Mouse (Mus musculus) limb, embryonic 15.5 days (tissue): ENCODE measurements around the gene Tbxas1. TPM values are rescaled to one million over a fixed set of nuclear protein-coding genes. Genes with fewer than 3 reads are reported as not detected.

Experiments
- ATAC-seq: fragments of 200-750 bp; cut with Nextera tagmentation; 2 replicates; pipeline ENCODE4 v1.8.0; 2017; ENCODE audit warnings: low read depth, moderate TSS enrichment; ENCODE audit not compliant: insufficient number of reproducible peaks, low FRiP score, low TSS enrichment
- H3K27ac ChIP-seq: fragments of 300-500 bp; sonication (generic); 2 replicates; pipeline ENCODE4 v1.5.1; 2015; ENCODE audit warnings: moderate library complexity, mild to moderate bottlenecking, inconsistent platforms
- H3K27me3 ChIP-seq: fragments of 300-500 bp; sonication (generic); 2 replicates; pipeline ENCODE4 v1.6.1; 2015; ENCODE audit warnings: inconsistent platforms
- H3K36me3 ChIP-seq: fragments of 300-500 bp; sonication (generic); 2 replicates; pipeline ENCODE4 v1.6.1; 2015; ENCODE audit warnings: inconsistent platforms
- H3K4me1 ChIP-seq: fragments of 300-500 bp; sonication (generic); 2 replicates; pipeline ENCODE4 v1.6.1; 2015; ENCODE audit warnings: inconsistent platforms
- H3K4me2 ChIP-seq: fragments of 300-500 bp; sonication (generic); 2 replicates; pipeline ENCODE4 v1.6.1; 2015; ENCODE audit warnings: mild to moderate bottlenecking, inconsistent platforms
- H3K4me3 ChIP-seq: fragments of 300-500 bp; sonication (generic); 2 replicates; pipeline ENCODE4 v1.5.1; 2015; ENCODE audit warnings: mild to moderate bottlenecking, inconsistent platforms
- H3K9ac ChIP-seq: fragments of 300-500 bp; sonication (generic); 2 replicates; pipeline ENCODE4 v1.6.1; 2015; ENCODE audit warnings: inconsistent platforms
- H3K9me3 ChIP-seq: fragments of 300-500 bp; sonication (generic); 2 replicates; pipeline ENCODE4 v1.6.1; 2016; ENCODE audit warnings: inconsistent platforms
- WGBS: fragments of 180-500 bp; shearing (Covaris S2); methylation state at CpG from one replicate; pipeline ENCODE4 v1.1.7; 2015; 5-methylcytosine and 5-hydroxymethylcytosine counted together
- polyA plus RNA-seq: library from polyadenylated mRNA; unstranded; fragments of >200 nt; fragmentation: Nextera tagmentation; extraction: Ambion mirVana; gene quantifications from 2 replicates; pipeline ENCODE4 v1.2.1, GENCODE M21; 2015

The Tbxas1 gene
- polyA plus RNA-seq, 1 experiment from 2014 or later, result 3.2 TPM

- no peak for ATAC-seq
- WGBS, result 42% methylated on average over 5 of the region's 5 CpGs
- Histone ChIP-seq H3K9me3 (no peaks in the 10 kb centered on the region), H3K9ac (no peak overlapping the region), H3K4me2 (no peak overlapping the region), H3K27ac (no peak overlapping the region), H3K27me3 (no peaks in the 10 kb centered on the region), H3K4me1 (peaks cover 5% of the 10 kb centered on the region), H3K36me3 (no peaks in the 10 kb centered on the region), H3K4me3 (no peak overlapping the region)
Measured at GRCm38 (mm10) chr6:38915776-38916175, 40.6 kb downstream of the Tbxas1 start.

GRCm38 (mm10) chr6:38916571-38916970 is 41.4 kb downstream of the Tbxas1 start:
- ATAC-seq, result no peak
- Histone ChIP-seq H3K27ac (no peak overlapping the region), H3K4me3 (no peak overlapping the region), H3K4me1 (peaks cover 5% of the 10 kb centered on the region), H3K9ac (no peak overlapping the region), H3K9me3 (no peaks in the 10 kb centered on the region), H3K36me3 (no peaks in the 10 kb centered on the region), H3K27me3 (no peaks in the 10 kb centered on the region), H3K4me2 (no peak overlapping the region)
- 86% methylated on average over 4 of the region's 4 CpGs for WGBS

- H3K4me1 ChIP-seq, result peaks cover 5% of the 10 kb centered on the region
- ATAC-seq, result no peak
- H3K9me3 ChIP-seq, result no peaks in the 10 kb centered on the region
- H3K36me3 ChIP-seq, result no peaks in the 10 kb centered on the region
- WGBS, result 70% methylated on average over 3 of the region's 3 CpGs
- no peaks in the 10 kb centered on the region for H3K27me3 ChIP-seq
- no peak overlapping the region for H3K9ac ChIP-seq
- no peak overlapping the region for H3K4me3 ChIP-seq
- H3K27ac ChIP-seq, result no peak overlapping the region
- H3K4me2 ChIP-seq, result no peak overlapping the region
Measured at GRCm38 (mm10) chr6:38917415-38917814, 42.2 kb downstream of the Tbxas1 start.

- Histone ChIP-seq H3K27me3 (no peaks in the 10 kb centered on the region), H3K4me2 (no peak overlapping the region), H3K27ac (no peak overlapping the region), H3K4me3 (no peak overlapping the region), H3K9ac (no peak overlapping the region), H3K9me3 (no peaks in the 10 kb centered on the region), H3K36me3 (no peaks in the 10 kb centered on the region), H3K4me1 (peaks cover 5% of the 10 kb centered on the region)
- no peak for ATAC-seq
- 85% methylated on average over 4 of the region's 4 CpGs for WGBS
Measured at GRCm38 (mm10) chr6:38918728-38919127, 43.5 kb downstream of the Tbxas1 start.

- H3K27me3 ChIP-seq, result no peaks in the 10 kb centered on the region
- H3K4me1 ChIP-seq, result peaks cover 5% of the 10 kb centered on the region
- no peak for ATAC-seq
- H3K9ac ChIP-seq, result no peak overlapping the region
- no peak overlapping the region for H3K4me3 ChIP-seq
- H3K9me3 ChIP-seq, result no peaks in the 10 kb centered on the region
- H3K36me3 ChIP-seq, result no peaks in the 10 kb centered on the region
- H3K27ac ChIP-seq, result no peak overlapping the region
- H3K4me2 ChIP-seq, result no peak overlapping the region
- WGBS, result 77% methylated on average over 14 of the region's 14 CpGs
Measured at GRCm38 (mm10) chr6:38919135-38919740, 44.0 kb downstream of the Tbxas1 start.

GRCm38 (mm10) chr6:38920141-38920540 is 44.9 kb downstream of the Tbxas1 start:
- H3K4me2 ChIP-seq, result no peak overlapping the region

GRCm38 (mm10) chr6:38921095-38921809 is 46.0 kb downstream of the Tbxas1 start:
- H3K36me3 ChIP-seq, result no peaks in the 10 kb centered on the region
- no peak overlapping the region for H3K4me2 ChIP-seq
- H3K4me1 ChIP-seq, result peaks cover 2% of the 10 kb centered on the region; the same call in 1 of the 2 replicates
- no peak overlapping the region for H3K4me3 ChIP-seq
- no peaks in the 10 kb centered on the region for H3K9me3 ChIP-seq
- no peak overlapping the region for H3K27ac ChIP-seq
- WGBS, result 71% methylated on average over 17 of the region's 17 CpGs
- no peak overlapping the region for H3K9ac ChIP-seq
- no peaks in the 10 kb centered on the region for H3K27me3 ChIP-seq
- no peak for ATAC-seq

More at GRCm38 (mm10) chr6:38920141-38920540, 44.9 kb downstream of the Tbxas1 start:
- no peak overlapping the region for H3K4me3 ChIP-seq
- H3K27me3 ChIP-seq, result no peaks in the 10 kb centered on the region
- no peaks in the 10 kb centered on the region for H3K9me3 ChIP-seq
- ATAC-seq, result no peak
- H3K4me1 ChIP-seq, result peaks cover 5% of the 10 kb centered on the region
- no peak overlapping the region for H3K27ac ChIP-seq
- H3K9ac ChIP-seq, result no peak overlapping the region
- 79% methylated on average over 6 of the region's 6 CpGs for WGBS
- H3K36me3 ChIP-seq, result no peaks in the 10 kb centered on the region

- no peak for ATAC-seq
- no peaks in the 10 kb centered on the region for H3K27me3 ChIP-seq
- no peak overlapping the region for H3K4me3 ChIP-seq
- H3K36me3 ChIP-seq, result no peaks in the 10 kb centered on the region
- peaks cover 7% of the 10 kb centered on the region for H3K4me1 ChIP-seq
- no peaks in the 10 kb centered on the region for H3K9me3 ChIP-seq
- no peak overlapping the region for H3K27ac ChIP-seq
- no peak overlapping the region for H3K4me2 ChIP-seq
- no peak overlapping the region for H3K9ac ChIP-seq
- 89% methylated on average over 8 of the region's 8 CpGs for WGBS
Measured at GRCm38 (mm10) chr6:38921810-38922116, 46.6 kb downstream of the Tbxas1 start.

GRCm38 (mm10) chr6:38922517-38922916 is 47.3 kb downstream of the Tbxas1 start:
- Histone ChIP-seq H3K4me2 (no peak overlapping the region), H3K9ac (no peak overlapping the region), H3K27ac (no peak overlapping the region), H3K27me3 (no peaks in the 10 kb centered on the region), H3K9me3 (no peaks in the 10 kb centered on the region), H3K4me3 (no peak overlapping the region), H3K36me3 (no peaks in the 10 kb centered on the region), H3K4me1 (peaks cover 12% of the 10 kb centered on the region)
- WGBS, result 69% methylated on average over 2 of the region's 2 CpGs
- ATAC-seq, result no peak

GRCm38 (mm10) chr6:38923450-38923849 is 48.2 kb downstream of the Tbxas1 start:
- no peak overlapping the region for H3K4me3 ChIP-seq
- no peaks in the 10 kb centered on the region for H3K36me3 ChIP-seq
- no peak overlapping the region for H3K4me2 ChIP-seq
- WGBS, result 85% methylated on average over 4 of the region's 4 CpGs
- no peak overlapping the region for H3K27ac ChIP-seq
- H3K27me3 ChIP-seq, result no peaks in the 10 kb centered on the region
- no peak overlapping the region for H3K9ac ChIP-seq
- no peaks in the 10 kb centered on the region for H3K9me3 ChIP-seq
- no peak for ATAC-seq
- H3K4me1 ChIP-seq, result peaks cover 12% of the 10 kb centered on the region

- no peaks in the 10 kb centered on the region for H3K27me3 ChIP-seq
- ATAC-seq, result no peak
- H3K9me3 ChIP-seq, result no peaks in the 10 kb centered on the region
- WGBS, result 88% methylated on average over 18 of the region's 18 CpGs
- H3K27ac ChIP-seq, result no peak overlapping the region
- H3K4me1 ChIP-seq, result peaks cover 12% of the 10 kb centered on the region
- H3K36me3 ChIP-seq, result no peaks in the 10 kb centered on the region
- H3K4me2 ChIP-seq, result no peak overlapping the region
- no peak overlapping the region for H3K9ac ChIP-seq
- H3K4me3 ChIP-seq, result no peak overlapping the region
Measured at GRCm38 (mm10) chr6:38923870-38924817, 48.9 kb downstream of the Tbxas1 start.

GRCm38 (mm10) chr6:38925719-38926118 is 50.5 kb downstream of the Tbxas1 start:
- WGBS, result 63% methylated on average over 7 of the region's 7 CpGs
- Histone ChIP-seq H3K36me3 (no peaks in the 10 kb centered on the region), H3K27me3 (no peaks in the 10 kb centered on the region), H3K9me3 (no peaks in the 10 kb centered on the region), H3K27ac (no peak overlapping the region), H3K4me2 (peak overlapping the region; percentile 41; the same call in 1 of the 2 replicates), H3K4me3 (peak overlapping the region; percentile 20), H3K4me1 (peaks cover 12% of the 10 kb centered on the region), H3K9ac (no peak overlapping the region)
- no peak for ATAC-seq
